Mouse (Mus musculus): Measurements from ENCODE around the gene Nos3. TPM values are rescaled to one million over a fixed set of nuclear protein-coding genes. Genes with fewer than 3 reads are reported as not detected.
A peak's percentile ranks its signal among the peaks of the same experiment; 100 is the strongest.

Gene Nos3
- polyA plus RNA-seq, 1 experiment = not detected

GRCm38 (mm10) chr5:24383026-24383859 lies 18.6 kb downstream of the Nos3 start:
- WGBS = 10% methylated on average over 34 of the region's 34 CpGs
- Histone ChIP-seq H3K4me1 (ENCODE audit: control insufficient read depth, insufficient read depth, low read length) (peaks cover 5% of the 10 kb centered on the region), H3K27ac (ENCODE audit: control insufficient read depth, insufficient read depth, low read depth, low read length, poor library complexity) (no peak overlapping the region), H3K4me3 (replicated peaks; ENCODE audit: control insufficient read depth, low read depth, low read length) (peak overlapping the region; percentile 88)
- TF ChIP-seq CTCF (IDR thresholded peaks at IDR 0.05; ENCODE audit: control insufficient read depth, insufficient read depth, low read length) = peak; percentile 38
- peak; percentile 35; the same call in 1 of the 2 replicates for TF ChIP-seq POLR2A (IDR thresholded peaks at IDR 0.05; ENCODE audit: borderline replicate concordance, control insufficient read depth, low read depth, low read length)

DNA sequence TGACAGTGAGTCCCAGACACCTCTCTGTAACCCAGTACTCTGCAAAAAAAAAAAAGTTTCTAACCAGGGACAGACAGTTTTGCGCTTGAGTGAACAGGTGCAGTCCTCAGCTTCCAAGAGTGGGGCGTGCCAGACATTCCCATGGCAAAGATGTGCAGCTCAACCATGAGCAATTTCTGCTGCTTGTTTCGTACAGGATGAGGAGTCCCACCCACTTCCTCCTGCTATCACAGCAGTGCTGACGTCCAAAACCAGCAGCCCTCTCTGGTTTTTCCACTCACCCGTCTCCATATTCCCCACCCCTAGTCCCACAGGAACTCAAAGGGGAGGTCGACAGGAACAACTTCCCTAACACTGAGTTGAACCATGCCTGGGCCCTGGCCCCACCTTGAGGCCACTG lies 19.8 kb downstream of the Nos3 start:
- peaks cover 6% of the 10 kb centered on the region for H3K4me1 ChIP-seq (ENCODE audit: control insufficient read depth, insufficient read depth, low read length)
- H3K4me3 ChIP-seq (replicated peaks; ENCODE audit: control insufficient read depth, low read depth, low read length) = no peak overlapping the region
- 22% methylated on average over 6 of the region's 6 CpGs for WGBS
- TF ChIP-seq POLR2A (IDR thresholded peaks at IDR 0.05; ENCODE audit: borderline replicate concordance, control insufficient read depth, low read depth, low read length) (no peak), CTCF (IDR thresholded peaks at IDR 0.05; ENCODE audit: control insufficient read depth, insufficient read depth, low read length) (no peak)
- no peak overlapping the region for H3K27ac ChIP-seq (ENCODE audit: control insufficient read depth, insufficient read depth, low read depth, low read length, poor library complexity)

DNA sequence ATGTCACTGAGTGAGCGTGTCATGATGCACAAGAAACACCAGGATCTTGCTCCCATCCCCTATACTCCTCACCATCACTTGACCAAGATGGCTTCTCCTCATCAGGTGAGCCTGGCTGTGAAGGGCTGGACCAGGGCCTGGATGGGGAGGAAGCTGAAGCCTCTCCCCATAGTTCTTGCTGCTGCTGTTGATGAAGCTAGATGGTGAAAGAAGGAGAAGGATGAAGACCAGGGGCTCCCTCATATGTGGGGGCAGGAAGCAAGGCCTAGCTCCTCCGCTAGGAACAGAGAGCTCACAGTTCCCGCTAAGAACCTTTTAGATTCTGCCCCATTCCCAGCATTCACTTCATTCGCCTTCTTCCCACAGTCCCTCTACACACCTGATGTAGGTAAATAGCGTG lies 20.8 kb downstream of the Nos3 start:
- Histone ChIP-seq H3K27ac (ENCODE audit: control insufficient read depth, insufficient read depth, low read depth, low read length, poor library complexity) (no peak overlapping the region), H3K4me3 (replicated peaks; ENCODE audit: control insufficient read depth, low read depth, low read length) (no peak overlapping the region), H3K4me1 (ENCODE audit: control insufficient read depth, insufficient read depth, low read length) (peaks cover 6% of the 10 kb centered on the region)
- TF ChIP-seq POLR2A (IDR thresholded peaks at IDR 0.05; ENCODE audit: borderline replicate concordance, control insufficient read depth, low read depth, low read length) (no peak), CTCF (IDR thresholded peaks at IDR 0.05; ENCODE audit: control insufficient read depth, insufficient read depth, low read length) (no peak)
- 75% methylated on average over 5 of the region's 5 CpGs for WGBS

- H3K27ac ChIP-seq (ENCODE audit: control insufficient read depth, insufficient read depth, low read depth, low read length, poor library complexity) = no peak overlapping the region
- H3K4me1 ChIP-seq (ENCODE audit: control insufficient read depth, insufficient read depth, low read length) = peaks cover 6% of the 10 kb centered on the region
- no peak overlapping the region for H3K4me3 ChIP-seq (replicated peaks; ENCODE audit: control insufficient read depth, low read depth, low read length)
- WGBS = 83% methylated on average over 10 of the region's 10 CpGs
- TF ChIP-seq POLR2A (IDR thresholded peaks at IDR 0.05; ENCODE audit: borderline replicate concordance, control insufficient read depth, low read depth, low read length) = no peak
- TF ChIP-seq CTCF (IDR thresholded peaks at IDR 0.05; ENCODE audit: control insufficient read depth, insufficient read depth, low read length) = no peak
Observed at GRCm38 (mm10) chr5:24385887-24386550, 21.4 kb downstream of the Nos3 start.

GRCm38 (mm10) chr5:24387264-24388241 lies 22.9 kb downstream of the Nos3 start:
- H3K4me1 ChIP-seq (ENCODE audit: control insufficient read depth, insufficient read depth, low read length) = peaks cover 6% of the 10 kb centered on the region
- WGBS = 2% methylated on average over 69 of the region's 73 CpGs
- H3K4me3 ChIP-seq (replicated peaks; ENCODE audit: control insufficient read depth, low read depth, low read length) = peak overlapping the region; percentile 26
- no peak; the same call in 1 of the 2 replicates for TF ChIP-seq POLR2A (IDR thresholded peaks at IDR 0.05; ENCODE audit: borderline replicate concordance, control insufficient read depth, low read depth, low read length)
- TF ChIP-seq CTCF (IDR thresholded peaks at IDR 0.05; ENCODE audit: control insufficient read depth, insufficient read depth, low read length) = no peak
- no peak overlapping the region; the same call in 1 of the 2 replicates for H3K27ac ChIP-seq (ENCODE audit: control insufficient read depth, insufficient read depth, low read depth, low read length, poor library complexity)

GRCm38 (mm10) chr5:24388246-24388915 lies 23.8 kb downstream of the Nos3 start:
- peaks cover 6% of the 10 kb centered on the region for H3K4me1 ChIP-seq (ENCODE audit: control insufficient read depth, insufficient read depth, low read length)
- no peak for TF ChIP-seq POLR2A (IDR thresholded peaks at IDR 0.05; ENCODE audit: borderline replicate concordance, control insufficient read depth, low read depth, low read length)
- no peak for TF ChIP-seq CTCF (IDR thresholded peaks at IDR 0.05; ENCODE audit: control insufficient read depth, insufficient read depth, low read length)
- H3K27ac ChIP-seq (ENCODE audit: control insufficient read depth, insufficient read depth, low read depth, low read length, poor library complexity) = 0 out of 2 replicates have a peak overlapping the region, but pooled peaks have one; percentile 23
- H3K4me3 ChIP-seq (replicated peaks; ENCODE audit: control insufficient read depth, low read depth, low read length) = peak overlapping the region; percentile 12
- 27% methylated on average over 26 of the region's 26 CpGs for WGBS

GRCm38 (mm10) chr5:24389011-24389657 lies 24.5 kb downstream of the Nos3 start:
- TF ChIP-seq CTCF (IDR thresholded peaks at IDR 0.05; ENCODE audit: control insufficient read depth, insufficient read depth, low read length) = no peak
- no peak for TF ChIP-seq POLR2A (IDR thresholded peaks at IDR 0.05; ENCODE audit: borderline replicate concordance, control insufficient read depth, low read depth, low read length)
- no peak overlapping the region for H3K27ac ChIP-seq (ENCODE audit: control insufficient read depth, insufficient read depth, low read depth, low read length, poor library complexity)
- H3K4me1 ChIP-seq (ENCODE audit: control insufficient read depth, insufficient read depth, low read length) = peaks cover 3% of the 10 kb centered on the region; the same call in 1 of the 2 replicates
- 38% methylated on average over 7 of the region's 7 CpGs for WGBS
- no peak overlapping the region for H3K4me3 ChIP-seq (replicated peaks; ENCODE audit: control insufficient read depth, low read depth, low read length)
